Mouse (Mus musculus): ENCODE results near the gene Il10rb. TPM values are rescaled to one million over a fixed set of nuclear protein-coding genes. Genes with fewer than 3 reads are reported as not detected.
"Not testable (repeated sequence)": the region's sequence is repeated elsewhere in the genome, so short reads cannot be mapped to it uniquely, and the experiment has no call there.

Gene Il10rb
- polyA plus RNA-seq, 1 experiment from 2014 or later = 25.0 TPM

DNA sequence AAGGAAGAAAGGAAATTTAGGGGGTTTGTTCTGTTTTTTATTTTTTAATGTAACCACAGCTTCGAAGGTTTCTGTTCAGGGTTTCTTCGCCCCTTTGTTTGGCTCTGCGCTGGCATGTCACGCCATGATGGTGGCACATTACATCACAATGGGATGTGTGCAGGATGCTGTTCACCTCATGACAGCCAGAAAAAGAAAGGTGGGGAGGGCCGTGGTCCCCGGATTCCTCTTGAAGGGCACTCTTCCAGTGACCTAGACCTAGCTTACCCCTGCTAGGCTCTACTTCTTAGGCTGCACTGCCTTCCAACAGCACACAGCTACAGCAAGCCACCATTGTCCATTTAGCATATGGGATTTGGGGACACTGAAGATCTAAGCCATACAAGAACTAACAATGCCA, 19.9 kb downstream of the Il10rb start:
- H3K4me3 ChIP-seq (replicated peaks) = no peak overlapping the region
- 93% methylated on average over 6 of the region's 6 CpGs for WGBS (ENCODE audit: insufficient replicate concordance)
- ATAC-seq (ENCODE audit: low read depth) = no peak

GRCm38 (mm10) chr16:91426586-91426985, 20.6 kb downstream of the Il10rb start:
- Histone ChIP-seq H3K4me1 (replicated peaks) (no peaks in the 10 kb centered on the region), H3K9me3 (replicated peaks) (no peaks in the 10 kb centered on the region), H3K27me3 (no peaks in the 10 kb centered on the region), H3K4me2 (no peak overlapping the region), H3K36me3 (peaks cover 57% of the 10 kb centered on the region), H3K4me3 (replicated peaks) (no peak overlapping the region), H3K9ac (no peak overlapping the region), H3K27ac (0 out of 2 replicates have a peak overlapping the region, but pooled peaks have one; percentile 4)
- DNase-seq (no peak), ATAC-seq (ENCODE audit: low read depth) (no peak)
- 75% methylated on average over 4 of the region's 4 CpGs for WGBS (ENCODE audit: insufficient replicate concordance)

More for the DNA sequence above, 19.9 kb downstream of the Il10rb start:
- Histone ChIP-seq H3K9ac (no peak overlapping the region), H3K27ac (0 out of 2 replicates have a peak overlapping the region, but pooled peaks have one; percentile 4), H3K4me2 (no peak overlapping the region), H3K36me3 (peaks cover 65% of the 10 kb centered on the region), H3K9me3 (replicated peaks) (no peaks in the 10 kb centered on the region), H3K27me3 (no peaks in the 10 kb centered on the region), H3K4me1 (replicated peaks) (no peaks in the 10 kb centered on the region)
- no peak for DNase-seq

- H3K27ac ChIP-seq = no peak overlapping the region
- no peaks in the 10 kb centered on the region for H3K27me3 ChIP-seq
- H3K9me3 ChIP-seq (replicated peaks) = no peaks in the 10 kb centered on the region
- no peak for DNase-seq
- ATAC-seq (ENCODE audit: low read depth) = no peak
- no peak overlapping the region for H3K4me3 ChIP-seq (replicated peaks)
- H3K4me2 ChIP-seq = no peak overlapping the region
- no peak overlapping the region for H3K9ac ChIP-seq
- peaks cover 8% of the 10 kb centered on the region for H3K4me1 ChIP-seq (replicated peaks)
- 66% methylated on average over 5 of the region's 5 CpGs for WGBS (ENCODE audit: insufficient replicate concordance)
- peaks cover 49% of the 10 kb centered on the region for H3K36me3 ChIP-seq
Observed at GRCm38 (mm10) chr16:91427461-91427860, 21.5 kb downstream of the Il10rb start.

GRCm38 (mm10) chr16:91428259-91428865, 22.4 kb downstream of the Il10rb start:
- no peak overlapping the region for H3K4me2 ChIP-seq
- WGBS (ENCODE audit: insufficient replicate concordance) = 76% methylated on average over 8 of the region's 8 CpGs
- no peaks in the 10 kb centered on the region for H3K27me3 ChIP-seq
- peaks cover 17% of the 10 kb centered on the region for H3K4me1 ChIP-seq (replicated peaks)
- ATAC-seq (ENCODE audit: low read depth) (no peak), DNase-seq (no peak)
- peaks cover 41% of the 10 kb centered on the region for H3K36me3 ChIP-seq
- no peak overlapping the region for H3K9ac ChIP-seq
- H3K27ac ChIP-seq = no peak overlapping the region; the same call in 1 of the 2 replicates
- no peaks in the 10 kb centered on the region for H3K9me3 ChIP-seq (replicated peaks)
- H3K4me3 ChIP-seq (replicated peaks) = no peak overlapping the region

DNA sequence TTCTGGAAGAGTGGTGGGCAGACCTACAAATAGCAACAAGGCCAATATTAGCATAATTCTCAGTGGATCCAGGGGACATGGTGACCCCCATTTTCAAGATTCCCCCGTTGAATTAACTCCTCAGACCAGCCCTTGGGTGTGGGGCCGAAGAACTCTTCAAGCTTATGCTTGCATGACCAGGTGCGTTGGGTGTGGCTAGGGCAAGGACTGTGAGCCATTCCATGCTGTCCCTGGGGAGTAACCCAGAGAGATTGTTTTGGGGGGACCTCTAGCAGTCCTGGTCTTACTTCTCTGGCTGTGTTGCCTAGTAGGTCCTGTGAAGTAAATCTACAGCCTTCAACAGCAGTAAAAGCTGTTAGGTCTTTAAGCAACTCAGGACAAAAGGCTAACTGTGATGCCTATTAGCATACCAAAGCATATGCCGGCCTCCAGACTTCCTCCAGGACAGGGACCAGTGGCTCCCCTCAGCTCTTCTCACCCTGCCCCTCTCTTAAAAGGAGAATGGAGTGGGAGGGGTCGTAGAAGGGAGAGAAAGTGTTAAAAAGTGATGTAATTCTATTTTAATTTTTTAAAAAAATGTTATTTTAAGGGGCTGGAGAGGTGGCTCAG, 26.9 kb downstream of the Il10rb start:
- Histone ChIP-seq H3K27ac (peak overlapping the region; percentile 72), H3K4me2 (no peak overlapping the region)

DNA sequence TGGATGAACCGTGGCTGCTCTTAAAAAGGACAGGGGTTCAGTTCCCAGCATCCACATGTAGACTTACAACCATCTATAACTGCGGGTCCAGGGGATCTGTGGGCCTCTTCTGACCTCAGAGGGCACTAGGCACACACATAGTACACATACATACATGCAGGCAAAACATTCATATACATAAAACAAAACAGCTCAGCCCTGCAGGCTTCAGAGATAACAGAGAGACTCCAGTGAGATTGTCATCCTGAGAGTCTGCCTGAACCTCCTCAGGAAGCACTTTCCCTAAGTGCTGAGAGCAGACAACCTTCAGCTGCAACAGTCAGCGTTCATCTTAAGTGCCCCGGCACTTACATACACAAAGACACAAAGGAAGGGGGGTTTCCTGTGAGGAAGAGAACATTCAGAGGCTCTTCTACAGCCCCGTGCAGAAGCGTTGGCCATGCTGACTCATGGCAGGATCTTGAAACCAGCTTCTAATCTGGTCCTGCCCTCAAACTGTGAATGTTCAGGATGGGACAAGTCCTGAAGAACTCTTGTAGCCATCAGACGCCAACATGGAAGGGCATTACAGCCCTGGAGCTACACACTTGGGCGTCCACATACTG, 27.5 kb downstream of the Il10rb start:
- DNase-seq = peak; percentile 22

More for the DNA sequence above, 26.9 kb downstream of the Il10rb start:
- 0 out of 2 replicates have a peak overlapping the region, but pooled peaks have one; percentile 3 for H3K9ac ChIP-seq
- H3K4me1 ChIP-seq (replicated peaks) = peaks cover 45% of the 10 kb centered on the region
- H3K27me3 ChIP-seq = no peaks in the 10 kb centered on the region
- H3K36me3 ChIP-seq = no peaks in the 10 kb centered on the region
- DNase-seq (no peak), ATAC-seq (ENCODE audit: low read depth) (no peak)
- H3K4me3 ChIP-seq (replicated peaks) = no peak overlapping the region
- no peaks in the 10 kb centered on the region for H3K9me3 ChIP-seq (replicated peaks)
- WGBS (ENCODE audit: insufficient replicate concordance) = 65% methylated on average over 5 of the region's 5 CpGs

GRCm38 (mm10) chr16:91434119-91434518, 28.2 kb downstream of the Il10rb start:
- Histone ChIP-seq H3K27me3 (no peaks in the 10 kb centered on the region), H3K36me3 (no peaks in the 10 kb centered on the region), H3K4me2 (0 out of 2 replicates have a peak overlapping the region, but pooled peaks have one; percentile 13), H3K9me3 (replicated peaks) (no peaks in the 10 kb centered on the region), H3K4me3 (replicated peaks) (no peak overlapping the region), H3K4me1 (replicated peaks) (peaks cover 58% of the 10 kb centered on the region), H3K9ac (no peak overlapping the region), H3K27ac (peak overlapping the region; percentile 72)
- no peak for ATAC-seq (ENCODE audit: low read depth)
- DNase-seq = no peak
- 37% methylated on average over 3 of the region's 3 CpGs for WGBS (ENCODE audit: insufficient replicate concordance)

More for the DNA sequence above, 27.5 kb downstream of the Il10rb start:
- Histone ChIP-seq H3K27me3 (no peaks in the 10 kb centered on the region), H3K27ac (peak overlapping the region; percentile 72), H3K4me1 (replicated peaks) (peaks cover 51% of the 10 kb centered on the region), H3K9ac (peak overlapping the region; percentile 3; the same call in 1 of the 2 replicates), H3K36me3 (no peaks in the 10 kb centered on the region), H3K4me3 (replicated peaks) (no peak overlapping the region), H3K4me2 (peak overlapping the region; percentile 13), H3K9me3 (replicated peaks) (no peaks in the 10 kb centered on the region)
- 19% methylated on average over 8 of the region's 8 CpGs for WGBS (ENCODE audit: insufficient replicate concordance)
- peak; percentile 82 for ATAC-seq (ENCODE audit: low read depth)

DNA sequence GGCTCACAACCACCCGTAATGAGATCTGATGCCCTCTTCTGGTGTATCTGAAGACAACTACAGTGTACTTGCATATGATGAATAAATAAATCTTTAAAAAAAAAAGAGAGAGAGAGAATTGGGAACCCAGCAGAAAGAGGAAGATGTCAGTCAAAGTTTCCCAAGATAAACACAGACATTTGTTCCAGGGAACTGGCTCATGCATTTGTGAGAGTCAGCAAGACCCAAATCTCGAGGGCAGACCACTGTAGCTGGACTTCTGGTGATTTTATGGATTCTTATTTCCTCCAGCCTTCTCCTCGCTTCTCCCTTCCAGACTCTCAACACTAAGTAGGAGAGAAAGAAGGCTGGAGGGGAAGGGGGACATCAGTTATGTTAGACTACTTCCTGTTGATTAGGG, 32.1 kb downstream of the Il10rb start:
- Histone ChIP-seq H3K4me2 (no peak overlapping the region), H3K9me3 (replicated peaks) (no peaks in the 10 kb centered on the region), H3K9ac (peak overlapping the region; percentile 37; the same call in 1 of the 2 replicates), H3K4me3 (replicated peaks) (no peak overlapping the region), H3K4me1 (replicated peaks) (peaks cover 83% of the 10 kb centered on the region), H3K27ac (peak overlapping the region; percentile 100), H3K36me3 (no peaks in the 10 kb centered on the region), H3K27me3 (no peaks in the 10 kb centered on the region)
- WGBS (ENCODE audit: insufficient replicate concordance) = 44% methylated on average over 3 of the region's 3 CpGs
- DNase-seq (no peak), ATAC-seq (ENCODE audit: low read depth) (no peak)

GRCm38 (mm10) chr16:91438599-91438998, 32.6 kb downstream of the Il10rb start:
- H3K4me3 ChIP-seq (replicated peaks); H3K36me3 ChIP-seq; DNase-seq; H3K9me3 ChIP-seq (replicated peaks); H3K27me3 ChIP-seq; H3K4me2 ChIP-seq; ATAC-seq (ENCODE audit: low read depth): not testable (repeated sequence)
- H3K9ac ChIP-seq = peak overlapping the region; percentile 37
- H3K4me1 ChIP-seq (replicated peaks) = peaks cover 83% of the 10 kb centered on the region
- WGBS (ENCODE audit: insufficient replicate concordance) = 88% methylated on average over 1 of the region's 1 CpGs
- peak overlapping the region; percentile 100 for H3K27ac ChIP-seq

- peak overlapping the region; percentile 32 for H3K4me3 ChIP-seq (replicated peaks)
- no peaks in the 10 kb centered on the region for H3K36me3 ChIP-seq
- DNase-seq (peak; percentile 85), ATAC-seq (ENCODE audit: low read depth) (peak; percentile 86)
- H3K4me1 ChIP-seq (replicated peaks) = peaks cover 88% of the 10 kb centered on the region
- no peaks in the 10 kb centered on the region for H3K27me3 ChIP-seq
- H3K27ac ChIP-seq = peak overlapping the region; percentile 100
- 8% methylated on average over 7 of the region's 7 CpGs for WGBS (ENCODE audit: insufficient replicate concordance)
- peak overlapping the region; percentile 74 for H3K9ac ChIP-seq
- H3K4me2 ChIP-seq = peak overlapping the region; percentile 71
- no peaks in the 10 kb centered on the region for H3K9me3 ChIP-seq (replicated peaks)
Observed at GRCm38 (mm10) chr16:91441366-91441765, 35.4 kb downstream of the Il10rb start.

GRCm38 (mm10) chr16:91441811-91442240, 35.9 kb downstream of the Il10rb start:
- no peaks in the 10 kb centered on the region for H3K27me3 ChIP-seq
- H3K9ac ChIP-seq = peak overlapping the region; percentile 74
- peak; percentile 98 for ATAC-seq (ENCODE audit: low read depth)
- peak overlapping the region; percentile 71 for H3K4me2 ChIP-seq
- peak; percentile 93 for DNase-seq
- no peaks in the 10 kb centered on the region for H3K36me3 ChIP-seq
- H3K4me1 ChIP-seq (replicated peaks) = peaks cover 91% of the 10 kb centered on the region
- 18% methylated on average over 7 of the region's 7 CpGs for WGBS (ENCODE audit: insufficient replicate concordance)
- H3K27ac ChIP-seq = peak overlapping the region; percentile 100
- no peak overlapping the region for H3K4me3 ChIP-seq (replicated peaks)
- no peaks in the 10 kb centered on the region for H3K9me3 ChIP-seq (replicated peaks)

All from liver, embryonic 13.5 days (tissue).